Mouse (Mus musculus): ENCODE data around the gene Brix1. TPM values are rescaled to one million over a fixed set of nuclear protein-coding genes. Genes with fewer than 3 reads are reported as not detected.

The Brix1 gene
- polyA plus RNA-seq, 1 experiment = 24.7 TPM

- no peaks in the 10 kb centered on the region for H3K79me2 ChIP-seq (ENCODE audit: control insufficient read depth, insufficient read depth)
- no peaks in the 10 kb centered on the region for H3K27me3 ChIP-seq (ENCODE audit: control insufficient read depth, insufficient read depth, insufficient read length)
- H3ac ChIP-seq (ENCODE audit: control insufficient read depth, insufficient read length, low read depth) = no peak overlapping the region
- no peaks in the 10 kb centered on the region for H3K36me3 ChIP-seq (ENCODE audit: control insufficient read depth, insufficient read depth)
- no peak overlapping the region for H3K4me3 ChIP-seq (ENCODE audit: insufficient read depth, poor library complexity, severe bottlenecking)
- TF ChIP-seq USF1 (IDR thresholded peaks at IDR 0.05; ENCODE audit: low read depth) (no peak), CEBPB (IDR thresholded peaks at IDR 0.05; ENCODE audit: low read depth) (no peak), MYOG (IDR thresholded peaks at IDR 0.05; ENCODE audit: control insufficient read depth, extremely low read depth, insufficient read length) (no peak), FOSL1 (IDR thresholded peaks at IDR 0.05; ENCODE audit: insufficient read depth, low read length, poor library complexity, severe bottlenecking) (no peak), MYOD1 (IDR thresholded peaks at IDR 0.05; ENCODE audit: control insufficient read depth, insufficient read length, low read depth) (no peak), MAX (IDR thresholded peaks at IDR 0.05) (no peak), CTCF (IDR thresholded peaks at IDR 0.05; ENCODE audit: control insufficient read depth, insufficient read depth, insufficient read length) (no peak)
- no peaks in the 10 kb centered on the region for H3K79me3 ChIP-seq (ENCODE audit: low read depth)
These were observed 59.6 kb downstream of the Brix1 start for GRCm38 (mm10) chr15:10426124-10426523.

Other genes starting within 250 kb of the Brix1 start
- gene Gm21973, start 160.6 kb downstream of the Brix1 start, polyA plus RNA-seq (2012; fragmentation: generic; extraction: Trizol) = not detected
- not detected for gene Agxt2, start 127.4 kb downstream of the Brix1 start, polyA plus RNA-seq (2012; fragmentation: generic; extraction: Trizol)
- gene Dnajc21, start 15.4 kb downstream of the Brix1 start, polyA plus RNA-seq (2012; fragmentation: generic; extraction: Trizol) = 11.1 TPM
- 24.7 TPM for gene Rad1, start 71 bp upstream of the Brix1 start, polyA plus RNA-seq (2012; fragmentation: generic; extraction: Trizol)
- not detected for gene Ttc23l, start 72.7 kb upstream of the Brix1 start, polyA plus RNA-seq (2012; fragmentation: generic; extraction: Trizol)
- 55.1 TPM for gene Rai14, start 228.7 kb upstream of the Brix1 start, polyA plus RNA-seq (2012; fragmentation: generic; extraction: Trizol)

Measured in C2C12 (cell line).